Mouse (Mus musculus): ENCODE measurements around the gene Grap2. TPM values are rescaled to one million over a fixed set of nuclear protein-coding genes. Genes with fewer than 3 reads are reported as not detected.

Gene Grap2
- polyA plus RNA-seq, 1 experiment from 2014 or later = 1.1 TPM

DNA sequence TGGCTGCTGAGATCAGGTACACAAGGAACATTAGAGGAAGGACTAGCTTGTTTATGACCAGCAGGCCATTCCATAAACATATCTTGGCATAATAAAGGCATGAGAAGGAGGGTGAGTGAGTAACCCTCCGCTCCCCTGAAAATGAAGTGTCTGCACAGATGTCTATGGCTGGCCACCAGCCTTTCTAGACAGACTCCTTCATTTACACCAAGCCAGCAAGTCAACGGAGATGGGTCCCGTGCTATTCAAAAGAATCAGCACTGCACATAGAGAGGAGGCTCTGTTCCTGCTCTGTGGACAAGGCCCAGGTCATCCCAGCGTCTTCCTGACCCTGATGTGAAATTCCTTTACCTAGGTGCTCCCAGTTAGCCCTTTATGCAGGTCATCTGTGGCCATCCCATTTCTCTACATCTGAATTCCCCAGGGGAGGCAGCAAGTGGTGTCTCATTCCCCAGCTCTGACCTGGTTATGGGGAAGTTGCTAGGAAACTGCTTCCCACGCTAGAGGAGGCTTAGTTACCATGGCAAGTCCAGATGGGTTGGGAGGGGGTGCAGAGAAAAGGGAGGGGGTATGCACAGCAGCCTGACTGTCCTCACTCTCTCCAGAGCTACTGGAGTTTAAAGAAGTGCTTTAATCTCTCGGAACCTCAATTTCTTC lies 86.5 kb downstream of the Grap2 start:
- H3K79me2 ChIP-seq (ENCODE audit: inconsistent target) = no peaks in the 10 kb centered on the region
- H3K36me3 ChIP-seq (ENCODE audit: inconsistent target) = no peaks in the 10 kb centered on the region
- H3K4me3 ChIP-seq (ENCODE audit: inconsistent target) = no peak overlapping the region
- WGBS (ENCODE audit: missing documents) = 86% methylated on average over 6 of the region's 6 CpGs
- no peak overlapping the region for H3K27ac ChIP-seq

DNA sequence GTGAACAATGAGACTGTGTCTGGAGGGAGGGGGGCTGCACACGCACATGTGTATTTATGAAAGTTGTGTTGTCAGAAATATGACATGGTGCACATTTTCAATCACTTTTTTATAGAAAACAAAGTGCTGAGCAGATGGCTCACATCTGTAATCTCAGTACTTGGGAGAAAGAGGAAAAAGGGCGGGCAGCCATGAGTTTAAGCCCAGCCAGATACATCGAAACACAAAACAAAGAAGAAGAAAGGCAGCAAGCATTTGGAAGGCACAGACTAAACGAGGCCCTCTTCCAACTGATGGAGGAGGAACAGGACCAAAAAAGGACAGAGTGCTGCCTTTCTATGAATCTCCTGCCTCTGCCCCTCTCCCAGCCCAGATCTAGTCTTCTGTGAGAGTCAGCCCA lies 88.6 kb downstream of the Grap2 start:
- 77% methylated on average over 4 of the region's 4 CpGs for WGBS (ENCODE audit: missing documents)
- Histone ChIP-seq H3K27ac (no peak overlapping the region), H3K79me2 (ENCODE audit: inconsistent target) (no peaks in the 10 kb centered on the region), H3K4me3 (ENCODE audit: inconsistent target) (no peak overlapping the region), H3K36me3 (ENCODE audit: inconsistent target) (no peaks in the 10 kb centered on the region)

DNA sequence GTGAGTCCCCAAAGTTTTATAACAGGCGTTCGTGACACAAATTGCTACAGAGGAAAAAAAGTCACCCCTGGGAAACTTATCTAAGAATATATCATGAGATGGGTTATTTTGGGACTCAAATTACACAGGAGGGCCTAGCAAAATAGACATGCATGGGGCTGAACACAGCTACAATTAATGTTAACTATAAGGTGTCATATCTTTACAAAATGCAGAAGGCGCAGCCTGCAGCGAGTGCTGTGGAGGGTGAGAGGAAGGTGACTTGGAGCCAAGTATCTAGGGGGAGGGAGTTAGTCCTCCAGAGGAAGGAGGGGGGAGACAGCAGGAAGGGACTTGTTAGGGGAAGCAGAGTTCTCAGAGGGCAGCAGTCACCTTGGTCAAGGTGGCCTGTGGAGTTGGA lies 92.0 kb downstream of the Grap2 start:
- no peaks in the 10 kb centered on the region for H3K36me3 ChIP-seq (ENCODE audit: inconsistent target)
- H3K4me3 ChIP-seq (ENCODE audit: inconsistent target) = no peak overlapping the region
- 84% methylated on average over 4 of the region's 4 CpGs for WGBS (ENCODE audit: missing documents)
- H3K79me2 ChIP-seq (ENCODE audit: inconsistent target) = no peaks in the 10 kb centered on the region
- H3K27ac ChIP-seq = no peak overlapping the region

DNA sequence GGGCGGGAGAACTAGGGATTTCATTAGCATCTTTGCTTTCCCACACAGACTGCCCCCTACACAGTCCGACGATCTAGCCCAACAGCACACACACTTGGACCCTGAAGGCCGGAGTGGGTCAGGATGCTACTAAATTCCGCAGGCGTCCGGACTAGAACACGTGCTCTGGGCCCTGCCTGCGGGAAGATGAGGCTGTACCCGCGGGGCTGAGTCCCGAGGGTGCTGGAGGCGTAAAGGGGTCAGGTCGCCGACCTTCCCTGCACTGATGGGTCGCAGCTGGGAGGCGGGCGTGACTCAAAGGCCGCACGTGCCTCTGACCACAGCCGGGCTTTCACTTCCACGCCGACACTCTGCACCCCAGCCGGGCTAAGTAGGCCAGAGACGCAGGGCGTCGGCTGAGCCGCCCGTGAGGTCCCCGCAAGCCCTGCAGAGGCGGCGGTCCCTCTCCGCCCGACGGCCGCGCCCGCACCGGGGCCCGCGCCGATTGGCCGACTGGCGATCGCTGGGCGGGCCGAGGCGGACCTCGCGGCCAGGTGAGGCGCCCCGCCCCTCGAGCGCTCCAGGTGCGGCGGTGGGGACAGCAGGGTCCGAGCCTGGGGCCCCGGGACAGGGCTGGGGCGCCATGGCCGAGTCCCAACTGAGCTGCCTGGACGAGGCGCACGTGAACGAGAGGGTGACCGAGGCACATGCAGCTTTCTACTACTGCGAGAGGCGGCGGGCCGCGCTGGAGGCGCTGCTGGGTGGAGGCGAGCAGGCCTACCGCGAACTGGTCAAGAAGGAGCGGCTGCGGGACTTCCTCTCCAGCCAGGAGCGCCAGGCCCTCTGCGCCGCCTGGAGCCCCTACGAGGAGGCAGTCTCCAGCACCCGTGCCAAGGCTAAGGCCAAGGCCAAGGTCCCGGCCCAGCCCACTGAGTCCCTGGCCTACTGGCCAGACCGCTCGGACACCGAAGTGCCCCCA lies 99.2 kb downstream of the Grap2 start, which contains the start of gene Fam83f:
Fam83f (plus strand) TSS at position 553 of the 958 bp plus-strand sequence.
- Histone ChIP-seq H3K4me3 (ENCODE audit: inconsistent target) (no peak within 1 kb of the TSS), H3K27ac (no peak within 1 kb of the TSS), H3K79me2 (ENCODE audit: inconsistent target) (no peaks in the 10 kb centered on the region), H3K36me3 (ENCODE audit: inconsistent target) (no peaks in the 10 kb centered on the region)
- 19% methylated on average over 68 of the region's 85 CpGs for WGBS (ENCODE audit: missing documents)

DNA sequence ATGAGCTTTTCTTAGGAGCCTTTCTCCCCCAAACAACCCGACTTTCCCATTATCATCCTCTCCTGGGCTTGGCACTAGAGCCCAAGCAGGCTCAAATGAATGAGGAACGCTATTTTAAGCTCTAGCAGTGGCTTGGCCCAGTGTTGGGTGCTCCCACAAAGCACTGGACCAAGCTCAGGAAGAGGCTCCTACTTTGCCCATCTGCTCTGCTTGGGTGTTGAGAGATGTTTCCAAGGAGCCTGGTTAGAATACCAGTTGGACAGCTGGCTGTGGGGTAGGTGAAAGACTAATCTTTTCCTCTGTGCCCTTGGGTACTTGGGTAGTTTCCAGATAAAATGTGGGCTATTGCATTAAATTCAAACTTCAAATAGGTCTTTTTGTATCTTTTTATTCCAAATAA lies 100.4 kb downstream of the Grap2 start:
- Histone ChIP-seq H3K79me2 (ENCODE audit: inconsistent target) (no peaks in the 10 kb centered on the region), H3K4me3 (ENCODE audit: inconsistent target) (no peak overlapping the region), H3K27ac (no peak overlapping the region), H3K36me3 (ENCODE audit: inconsistent target) (no peaks in the 10 kb centered on the region)
- WGBS (ENCODE audit: missing documents) = 81% methylated on average over 2 of the region's 2 CpGs

DNA sequence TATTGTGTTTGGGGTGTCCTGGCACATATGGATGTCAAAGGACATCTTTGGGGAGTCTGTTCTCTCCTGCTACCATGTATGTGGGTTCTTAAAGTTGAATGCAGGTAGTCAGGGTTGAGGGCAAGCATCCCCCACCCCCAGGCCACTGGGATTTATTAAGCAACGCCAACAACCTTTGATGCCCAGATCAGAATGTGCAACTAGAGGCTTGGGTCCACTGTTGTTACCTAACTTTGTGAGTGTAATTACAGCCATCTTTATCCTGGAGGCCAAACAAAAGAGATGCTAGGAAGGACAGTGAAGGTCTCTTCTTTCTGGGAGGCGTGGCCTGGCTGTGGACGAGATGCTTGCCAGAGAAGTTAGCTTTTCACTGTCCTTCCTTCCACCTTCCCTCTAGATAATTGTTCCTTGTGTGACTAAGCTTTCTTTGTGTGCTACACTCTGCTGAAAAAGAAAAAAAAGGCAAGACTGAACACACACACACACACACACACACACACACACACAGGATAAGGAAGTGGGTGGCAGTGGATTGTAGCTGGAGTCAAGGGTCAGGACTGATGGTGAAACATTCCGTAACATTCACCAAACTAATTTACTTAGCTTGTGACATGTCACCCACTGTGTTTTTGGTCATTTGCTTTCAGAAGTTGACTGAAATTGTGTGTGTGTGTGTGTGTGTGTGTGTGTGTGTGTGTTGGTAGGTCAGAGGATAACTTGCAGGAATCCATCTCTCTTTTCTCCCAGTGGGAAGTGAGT lies 101.1 kb downstream of the Grap2 start:
- Histone ChIP-seq H3K36me3 (ENCODE audit: inconsistent target) (no peaks in the 10 kb centered on the region), H3K79me2 (ENCODE audit: inconsistent target) (no peaks in the 10 kb centered on the region), H3K27ac (no peak overlapping the region), H3K4me3 (ENCODE audit: inconsistent target) (no peak overlapping the region)
- 60% methylated on average over 4 of the region's 4 CpGs for WGBS (ENCODE audit: missing documents)

DNA sequence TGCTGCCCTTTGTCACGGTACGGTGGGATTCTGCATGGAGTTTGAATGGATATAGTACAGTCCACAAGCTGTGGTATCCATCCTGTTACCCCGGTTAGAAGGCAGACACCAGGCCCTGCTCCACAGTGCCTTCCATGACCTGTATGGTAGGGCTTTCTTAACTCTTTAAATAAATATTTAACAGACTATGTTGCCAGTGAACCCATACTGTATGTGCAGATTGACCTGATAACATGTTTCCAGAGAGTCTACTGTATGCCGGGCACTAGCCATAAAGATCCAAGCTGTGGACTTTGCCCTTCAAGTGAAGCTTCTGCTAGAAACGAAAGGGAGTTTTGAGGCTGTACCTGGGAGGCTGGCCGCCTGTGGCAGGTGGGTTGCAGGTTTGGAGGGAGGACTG lies 102.3 kb downstream of the Grap2 start:
- Histone ChIP-seq H3K4me3 (ENCODE audit: inconsistent target) (no peak overlapping the region), H3K27ac (no peak overlapping the region), H3K79me2 (ENCODE audit: inconsistent target) (no peaks in the 10 kb centered on the region), H3K36me3 (ENCODE audit: inconsistent target) (no peaks in the 10 kb centered on the region)
- 69% methylated on average over 5 of the region's 6 CpGs for WGBS (ENCODE audit: missing documents)

DNA sequence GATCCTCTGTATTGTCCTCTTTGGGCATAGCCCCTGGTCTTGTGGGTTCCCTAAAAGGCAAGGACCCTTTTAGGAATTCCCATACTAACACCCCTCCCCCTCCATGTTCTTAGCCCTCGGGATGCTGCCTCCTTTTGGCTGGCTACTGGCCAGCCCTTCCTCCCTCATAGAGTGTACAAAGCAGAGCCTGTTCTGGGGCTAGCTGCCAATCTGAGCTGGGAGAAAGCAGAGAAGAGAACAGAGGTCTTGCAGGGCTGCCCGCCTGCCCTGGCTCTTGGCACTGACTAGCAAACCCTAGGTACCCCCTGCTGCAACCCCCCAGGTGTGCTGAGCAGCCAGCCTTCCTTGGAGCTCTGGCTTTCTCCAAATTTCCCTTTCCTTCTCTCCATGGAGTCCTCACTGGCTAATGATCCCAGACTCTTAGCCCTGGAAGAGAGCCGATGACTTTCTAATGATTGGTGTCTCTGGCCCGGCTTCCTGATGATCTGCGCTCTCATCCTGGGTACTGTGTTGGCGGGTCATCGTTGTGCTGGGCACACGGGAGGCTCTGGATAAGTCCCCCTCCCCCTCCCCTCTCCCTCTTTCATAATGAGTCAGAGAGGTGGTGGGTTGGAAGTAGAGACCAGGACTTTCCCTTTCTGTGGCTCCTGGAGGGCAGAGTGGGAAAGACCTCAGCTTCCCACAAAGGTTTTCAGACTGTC lies 107.3 kb downstream of the Grap2 start:
- no peaks in the 10 kb centered on the region for H3K36me3 ChIP-seq (ENCODE audit: inconsistent target)
- no peak overlapping the region for H3K4me3 ChIP-seq (ENCODE audit: inconsistent target)
- WGBS (ENCODE audit: missing documents) = 81% methylated on average over 8 of the region's 8 CpGs
- H3K27ac ChIP-seq = no peak overlapping the region
- no peaks in the 10 kb centered on the region for H3K79me2 ChIP-seq (ENCODE audit: inconsistent target)

DNA sequence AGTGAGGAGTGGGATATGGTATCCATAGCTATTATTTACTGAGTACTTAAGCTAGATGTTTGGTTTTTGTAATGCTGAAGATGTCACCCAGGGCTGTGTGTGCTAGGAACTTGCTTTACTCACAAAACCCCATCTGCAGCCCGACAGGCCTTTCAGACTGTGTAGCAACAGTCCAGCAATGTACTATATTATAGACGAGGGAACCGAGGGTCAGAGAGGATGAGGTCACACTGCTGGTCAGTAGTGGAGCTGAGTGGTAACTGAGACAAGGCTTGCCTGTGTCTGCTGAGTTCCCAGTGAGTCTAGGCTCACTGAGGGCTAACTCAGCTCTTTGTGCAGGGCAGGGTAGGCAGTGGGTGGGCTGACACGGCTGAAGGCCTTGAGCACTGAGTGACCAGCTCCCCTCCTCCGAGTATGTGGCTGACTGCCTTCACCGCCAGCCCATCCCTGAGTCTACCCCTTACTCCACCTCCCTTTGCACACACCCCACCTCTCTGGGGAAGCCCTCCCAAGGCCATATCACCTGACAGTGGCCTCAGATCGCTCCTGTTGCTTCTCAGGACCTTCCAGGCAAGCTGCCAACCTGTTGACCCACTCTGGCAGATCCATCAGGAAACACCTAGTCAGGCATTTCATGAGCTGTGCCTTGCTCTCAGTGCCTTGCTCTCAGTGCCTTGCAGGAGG lies 108.1 kb downstream of the Grap2 start:
- no peaks in the 10 kb centered on the region for H3K36me3 ChIP-seq (ENCODE audit: inconsistent target)
- no peak overlapping the region for H3K27ac ChIP-seq
- WGBS (ENCODE audit: missing documents) = 90% methylated on average over 6 of the region's 7 CpGs
- no peak overlapping the region for H3K4me3 ChIP-seq (ENCODE audit: inconsistent target)
- no peaks in the 10 kb centered on the region for H3K79me2 ChIP-seq (ENCODE audit: inconsistent target)

DNA sequence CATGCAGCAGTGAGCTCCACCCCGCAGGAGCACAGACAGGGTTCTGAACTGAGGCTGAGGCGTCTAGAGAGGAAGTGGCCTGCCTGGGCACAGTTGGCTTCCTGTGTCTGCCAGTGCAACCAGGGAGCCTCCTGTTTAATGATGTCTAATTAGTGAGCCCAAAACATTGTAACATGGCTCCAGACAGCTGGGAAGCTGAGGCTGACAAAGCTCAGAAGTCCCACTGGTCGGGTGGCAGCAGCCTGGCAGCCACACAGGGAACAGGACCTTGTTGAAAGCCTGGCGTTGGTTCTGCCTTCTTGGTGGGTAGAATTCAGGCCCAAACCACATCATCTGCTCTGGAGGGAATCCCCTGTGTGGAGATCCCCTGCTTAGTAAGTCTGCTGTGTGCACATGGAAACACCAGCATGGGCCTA lies 109.1 kb downstream of the Grap2 start:
- Histone ChIP-seq H3K36me3 (ENCODE audit: inconsistent target) (no peaks in the 10 kb centered on the region), H3K4me3 (ENCODE audit: inconsistent target) (no peak overlapping the region), H3K27ac (no peak overlapping the region), H3K79me2 (ENCODE audit: inconsistent target) (no peaks in the 10 kb centered on the region)
- 38% methylated on average over 4 of the region's 4 CpGs for WGBS (ENCODE audit: missing documents)

DNA sequence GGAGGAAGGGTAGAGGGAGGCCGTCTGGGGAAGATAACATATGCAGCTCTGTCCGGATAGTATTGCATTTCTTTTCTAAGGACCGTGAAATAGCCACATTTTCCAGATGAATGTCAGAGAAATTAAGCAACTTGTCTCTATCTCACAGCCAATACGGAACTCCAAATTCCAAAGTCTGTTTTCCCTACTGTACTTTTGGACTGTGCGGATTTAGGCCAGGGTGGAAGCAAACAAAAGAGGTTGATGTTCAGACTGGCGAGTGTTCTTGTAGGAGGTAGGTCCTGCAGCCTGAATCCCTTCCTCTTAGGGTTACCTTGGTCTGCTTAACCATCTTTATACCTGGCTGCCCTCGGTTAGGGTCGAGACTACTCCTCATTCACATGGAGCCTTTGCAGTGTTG lies 109.9 kb downstream of the Grap2 start:
- 97% methylated on average over 8 of the region's 8 CpGs for WGBS (ENCODE audit: missing documents)
- Histone ChIP-seq H3K79me2 (ENCODE audit: inconsistent target) (no peaks in the 10 kb centered on the region), H3K36me3 (ENCODE audit: inconsistent target) (no peaks in the 10 kb centered on the region), H3K27ac (no peak overlapping the region), H3K4me3 (ENCODE audit: inconsistent target) (no peak overlapping the region)

DNA sequence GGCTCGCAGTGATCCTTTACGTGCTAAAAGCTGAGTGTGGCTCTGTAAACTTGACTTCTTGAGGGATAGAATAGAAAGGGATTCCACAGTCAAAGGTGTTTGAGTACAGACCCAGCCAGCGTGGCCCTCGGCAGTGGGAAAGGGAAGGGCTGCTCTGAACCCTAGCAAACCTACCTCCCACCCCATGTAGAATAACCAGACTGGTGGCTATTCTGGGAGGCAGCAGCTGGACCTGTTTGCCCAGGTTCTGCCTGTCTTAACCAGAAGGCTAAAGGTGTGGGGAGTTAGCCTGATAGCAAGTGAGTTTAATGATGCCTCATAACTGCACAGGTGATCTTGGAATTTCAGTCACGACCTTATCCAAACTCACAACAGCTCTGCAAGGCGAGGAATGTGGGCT lies 110.8 kb downstream of the Grap2 start:
- no peak overlapping the region for H3K4me3 ChIP-seq (ENCODE audit: inconsistent target)
- no peak overlapping the region for H3K27ac ChIP-seq
- H3K36me3 ChIP-seq (ENCODE audit: inconsistent target) = no peaks in the 10 kb centered on the region
- WGBS (ENCODE audit: missing documents) = 97% methylated on average over 6 of the region's 6 CpGs
- no peaks in the 10 kb centered on the region for H3K79me2 ChIP-seq (ENCODE audit: inconsistent target)

DNA sequence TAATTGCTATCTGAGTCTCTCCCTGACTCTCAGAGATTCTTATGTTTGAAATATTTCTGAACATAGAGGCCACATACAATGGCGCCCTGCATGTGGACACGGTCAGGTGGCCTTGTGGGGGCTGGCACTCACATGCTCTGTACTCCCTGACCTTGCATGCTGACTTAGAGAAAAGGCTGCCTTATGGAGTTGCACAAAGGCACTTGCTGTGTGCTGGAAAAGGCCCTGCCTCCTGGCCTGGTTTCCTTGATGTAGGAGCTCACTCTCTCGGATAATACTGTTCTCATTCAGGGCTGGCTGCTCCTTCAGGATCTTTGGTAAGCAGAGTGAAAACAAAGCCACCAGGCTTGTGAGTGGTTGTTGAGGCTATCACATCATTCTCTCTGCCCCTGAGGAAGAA lies 111.6 kb downstream of the Grap2 start:
- no peaks in the 10 kb centered on the region for H3K79me2 ChIP-seq (ENCODE audit: inconsistent target)
- 98% methylated on average over 3 of the region's 3 CpGs for WGBS (ENCODE audit: missing documents)
- no peak overlapping the region for H3K4me3 ChIP-seq (ENCODE audit: inconsistent target)
- H3K27ac ChIP-seq = no peak overlapping the region
- no peaks in the 10 kb centered on the region for H3K36me3 ChIP-seq (ENCODE audit: inconsistent target)

All from macrophage (primary cell).